Mouse (Mus musculus) spleen, postnatal 10 days (tissue): Measurements from ENCODE around the gene Mitf.

Experiments used
- DNase-seq, 2 experiments: peaks; one replicate each; pipeline ENCODE4 v3.0.0; 2021 to 2022; ENCODE audit warnings: low spot score in 2 of 2

Mitf gene

GRCm38 (mm10) chr6:97881935-97882334 lies 75.1 kb downstream of the Mitf start:
- DNase-seq, result no peak

- no peak for DNase-seq
Observed at GRCm38 (mm10) chr6:97882931-97883330, 76.1 kb downstream of the Mitf start.

- no peak for DNase-seq
Observed at GRCm38 (mm10) chr6:97883496-97883895, 76.6 kb downstream of the Mitf start.

DNA sequence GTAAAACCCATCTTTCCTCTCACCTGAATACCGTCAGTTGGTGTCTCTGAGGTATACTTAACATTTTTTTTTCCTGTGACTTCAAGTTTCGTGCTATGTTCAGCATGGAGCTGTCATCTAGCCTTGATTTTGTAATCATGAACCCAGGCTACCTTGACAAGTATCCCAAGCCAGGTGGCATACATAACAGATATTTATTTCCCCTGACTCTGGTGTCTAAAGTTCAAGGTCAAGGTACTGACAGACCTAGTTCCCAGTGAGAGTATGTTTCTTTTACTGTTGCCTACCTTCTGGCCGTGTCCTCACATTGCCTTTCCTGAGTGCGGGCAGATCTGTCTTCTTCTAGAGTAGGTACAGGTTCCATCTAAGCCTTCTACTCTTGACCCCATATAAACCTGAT lies 78.1 kb downstream of the Mitf start:
- no peak for DNase-seq

DNA sequence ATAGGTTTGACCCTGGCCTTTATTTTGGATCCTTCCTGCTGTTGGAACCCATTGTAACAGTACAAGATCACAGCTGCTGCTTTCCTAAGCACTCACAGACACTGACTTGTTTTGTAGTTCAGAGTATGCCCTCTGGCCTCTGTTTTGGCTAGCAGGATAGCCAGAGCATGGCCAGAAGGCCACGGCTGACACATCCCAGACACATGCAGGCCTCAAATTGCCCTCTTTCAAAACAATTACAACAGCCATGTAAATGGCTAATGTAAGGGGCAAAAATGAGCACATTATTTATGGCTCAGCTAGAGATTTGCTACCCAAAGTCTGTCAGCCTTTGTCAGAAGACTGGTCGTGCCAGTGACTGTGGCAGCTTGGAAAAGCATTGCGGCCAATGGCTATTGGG lies 78.8 kb downstream of the Mitf start:
- no peak for DNase-seq

DNA sequence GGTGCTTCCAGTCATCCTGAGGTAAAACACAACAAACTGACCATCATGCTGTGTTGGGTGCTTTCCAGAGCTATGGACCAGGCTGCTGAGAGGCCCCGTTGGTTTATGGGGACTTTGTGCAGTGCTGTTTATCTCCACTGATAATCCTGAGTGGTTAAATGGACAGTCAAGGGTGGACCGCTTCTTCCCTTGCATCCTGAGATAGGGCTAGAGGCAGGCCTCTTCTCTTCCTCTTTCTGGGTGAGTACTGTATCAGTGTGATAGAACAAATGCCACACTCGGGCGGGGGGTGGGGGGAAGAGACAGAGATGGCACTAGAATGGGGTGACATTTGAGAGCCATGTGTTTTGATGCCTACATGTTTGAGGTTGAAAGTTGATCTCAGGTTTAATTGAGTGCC lies 81.0 kb downstream of the Mitf start:
- DNase-seq, result no peak

DNA sequence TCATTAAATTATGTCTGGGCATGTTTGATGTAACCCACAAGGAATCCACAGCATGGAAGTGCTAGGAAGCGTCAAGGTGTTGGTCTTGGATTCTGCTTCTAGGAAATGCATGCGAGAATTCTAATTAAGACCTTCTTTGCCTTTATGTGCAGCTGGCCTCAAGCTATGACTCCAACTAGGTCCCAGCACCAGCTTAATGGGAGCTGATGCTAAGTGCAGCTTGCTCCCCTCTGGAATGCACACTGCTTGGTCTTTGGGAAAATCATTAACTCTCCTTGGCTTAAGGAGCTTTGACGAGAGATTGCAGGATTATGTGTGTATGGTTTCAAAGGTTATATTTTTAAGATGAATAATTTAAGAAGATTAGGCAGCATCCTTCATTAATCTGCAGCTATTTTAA lies 81.7 kb downstream of the Mitf start:
- DNase-seq, result no peak

- DNase-seq, result no peak
Observed at GRCm38 (mm10) chr6:97893546-97893945, 86.7 kb downstream of the Mitf start.

DNA sequence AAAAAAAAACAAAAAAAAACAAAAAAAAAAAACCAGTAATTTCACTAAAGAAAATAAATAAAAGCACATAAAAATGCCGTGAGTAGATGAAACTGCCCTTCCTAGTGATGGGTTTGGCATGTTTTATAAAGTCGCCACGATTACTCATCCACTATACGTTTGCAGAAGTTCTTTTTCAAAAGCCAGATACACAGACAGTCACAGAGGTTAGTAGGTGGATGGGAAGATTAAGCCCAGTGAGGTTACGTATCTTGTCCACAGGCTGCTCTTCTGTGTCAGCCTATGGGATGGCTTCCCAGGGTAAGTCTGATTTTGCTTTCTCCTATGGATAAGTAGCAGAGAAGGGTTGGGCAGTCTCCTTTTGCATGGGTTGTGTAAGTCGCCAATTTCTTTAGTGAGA lies 90.3 kb downstream of the Mitf start:
- DNase-seq, result no peak

DNA sequence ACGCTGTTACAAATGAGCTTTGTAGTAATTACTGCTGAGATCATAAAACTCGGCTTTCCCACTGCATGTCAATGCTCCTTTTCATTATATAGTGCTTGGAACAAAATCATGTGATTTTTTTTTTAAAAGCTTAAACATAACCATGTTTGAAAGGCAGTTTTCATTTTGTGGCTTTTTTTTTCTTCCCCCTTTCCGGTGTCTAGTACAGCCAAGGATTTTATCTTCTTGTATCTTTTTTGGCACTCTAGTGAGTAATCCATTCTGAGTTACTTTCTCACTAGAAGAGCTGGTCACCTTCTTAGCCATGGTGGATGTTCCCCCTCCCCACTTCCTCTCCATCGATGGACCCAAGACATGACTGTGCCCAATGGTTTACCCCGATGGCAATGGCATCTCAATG lies 91.2 kb downstream of the Mitf start:
- no peak for DNase-seq

DNA sequence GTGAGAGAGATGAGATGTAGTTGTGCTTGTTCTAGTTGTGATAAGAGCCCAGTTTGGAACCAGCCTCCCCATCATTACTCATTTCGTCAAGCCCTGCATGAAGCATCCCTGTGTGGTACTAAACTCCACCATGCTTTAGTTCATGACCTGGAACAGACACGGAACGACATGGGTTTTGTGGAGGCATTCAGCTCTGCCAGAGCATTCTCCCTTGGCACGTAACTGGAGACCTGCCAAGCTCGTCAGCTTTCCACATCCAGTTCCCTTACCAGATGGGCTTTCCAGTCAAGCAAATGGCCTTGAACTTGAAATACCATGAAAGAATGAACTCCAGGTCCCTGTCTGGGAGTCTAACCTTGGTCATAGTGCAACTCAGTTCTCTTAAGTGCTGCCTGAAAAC lies 94.7 kb downstream of the Mitf start:
- no peak for DNase-seq

DNA sequence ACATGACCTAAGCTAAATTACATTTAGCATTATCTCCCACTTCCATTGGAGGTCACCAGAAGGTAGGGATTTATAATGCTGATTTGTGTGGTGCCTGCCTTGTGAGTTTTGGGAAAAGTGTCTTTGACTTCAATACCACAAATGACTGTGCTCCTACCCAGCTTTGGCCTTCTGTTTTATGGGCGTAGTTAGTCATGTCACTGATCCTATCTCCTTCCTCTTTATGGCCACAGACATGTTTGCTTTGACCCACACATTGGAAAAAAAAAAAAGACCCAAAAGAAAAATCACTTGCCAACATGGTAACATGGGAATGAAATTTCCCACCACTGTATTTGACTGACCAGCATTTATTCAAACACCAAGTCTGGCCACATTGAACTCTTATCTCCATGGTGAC lies 95.4 kb downstream of the Mitf start:
- DNase-seq, result no peak

- no peak for DNase-seq
Observed at GRCm38 (mm10) chr6:97914768-97915167, 107.9 kb downstream of the Mitf start.

- no peak for DNase-seq
Observed at GRCm38 (mm10) chr6:97916386-97916903, 109.6 kb downstream of the Mitf start.

DNA sequence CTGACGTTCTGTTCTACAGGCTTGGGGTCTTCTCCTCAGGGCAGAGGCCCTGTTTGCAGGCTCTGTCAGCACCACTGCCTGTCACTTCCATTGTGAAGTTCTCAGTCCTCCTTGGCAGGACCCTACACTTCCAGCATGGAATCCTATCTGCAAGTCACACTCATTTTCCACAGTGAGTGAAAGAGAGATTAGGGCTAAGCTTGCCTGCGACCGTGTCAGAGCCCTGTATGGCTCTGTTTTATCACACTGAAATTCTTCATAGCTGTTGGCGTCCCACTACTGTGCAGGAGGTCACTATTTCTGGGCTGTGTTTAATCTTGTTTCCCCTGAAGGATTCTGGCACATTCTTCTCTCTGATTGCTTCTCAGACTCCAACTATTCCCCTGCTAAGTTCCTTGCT lies 111.2 kb downstream of the Mitf start:
- DNase-seq, result no peak

DNA sequence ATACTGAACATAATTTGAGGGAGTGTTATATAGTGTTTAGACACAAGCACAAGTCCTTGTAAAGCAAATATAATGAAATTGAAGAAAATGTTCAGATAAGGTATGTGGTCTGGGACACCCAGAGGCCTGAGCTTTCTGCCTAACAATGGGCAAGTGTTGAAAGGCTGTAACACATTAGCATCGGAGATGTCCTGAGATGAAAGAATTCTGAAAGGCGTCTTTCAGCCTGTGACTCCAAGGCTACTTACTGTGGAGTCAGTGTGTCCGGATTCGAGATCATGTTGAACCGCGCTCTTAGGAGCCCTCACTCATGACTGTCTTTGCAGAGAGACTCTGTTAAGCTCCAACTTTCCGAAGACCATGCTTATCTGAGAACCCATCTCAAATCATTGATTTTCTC lies 111.6 kb downstream of the Mitf start:
- DNase-seq, result no peak

GRCm38 (mm10) chr6:97919287-97919686 lies 112.4 kb downstream of the Mitf start:
- DNase-seq, result no peak

- no peak for DNase-seq
Observed at GRCm38 (mm10) chr6:97921591-97921990, 114.7 kb downstream of the Mitf start.

GRCm38 (mm10) chr6:97924221-97924620 lies 117.4 kb downstream of the Mitf start:
- DNase-seq, result no peak

DNA sequence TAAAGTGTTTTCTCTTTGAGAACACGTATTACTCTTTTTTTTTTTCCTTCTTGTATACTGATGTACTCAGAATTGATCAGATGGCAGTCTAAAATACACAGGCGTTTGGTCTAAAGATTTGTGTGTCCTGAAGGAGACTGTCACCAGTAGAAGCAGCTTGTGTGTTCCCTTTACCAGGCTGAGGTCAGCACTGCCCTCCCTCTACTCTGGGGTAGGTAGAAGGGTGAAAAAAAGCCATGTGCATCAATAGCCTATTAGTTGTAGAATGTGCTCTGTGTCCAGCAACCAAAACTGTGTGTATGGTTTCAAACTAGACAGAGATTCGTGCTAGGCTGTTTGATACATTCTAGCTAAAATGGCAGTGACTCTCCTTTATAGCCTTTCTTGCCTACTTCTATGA lies 122.2 kb downstream of the Mitf start:
- DNase-seq, result no peak

DNA sequence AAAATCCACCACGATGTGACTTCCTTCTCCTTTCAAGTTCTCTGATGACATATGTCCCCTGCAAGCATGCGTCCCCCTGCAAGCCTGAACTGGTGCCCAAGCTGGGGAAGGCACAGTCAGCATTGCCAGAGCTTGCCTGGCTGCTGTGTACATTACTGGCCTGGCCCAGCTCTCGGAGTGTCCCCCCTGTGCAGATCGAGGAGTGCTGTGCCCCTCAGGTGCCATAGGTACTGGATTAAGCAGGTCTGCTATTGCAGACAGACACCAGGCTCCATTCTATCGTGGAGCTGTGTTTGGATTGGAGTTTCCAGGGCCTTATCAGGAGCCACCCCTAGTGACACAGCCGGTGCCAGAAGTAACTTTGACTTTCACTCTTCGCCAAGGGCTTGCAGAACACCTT lies 122.6 kb downstream of the Mitf start:
- no peak for DNase-seq

GRCm38 (mm10) chr6:97937139-97937538 lies 130.3 kb downstream of the Mitf start:
- DNase-seq, result no peak

- DNase-seq, result no peak
Observed at GRCm38 (mm10) chr6:97937897-97938614, 131.2 kb downstream of the Mitf start.

- no peak for DNase-seq
Observed at GRCm38 (mm10) chr6:97940916-97941315, 134.1 kb downstream of the Mitf start.
